Mouse (Mus musculus) midbrain, postnatal 0 days (tissue): ENCODE data around the gene Irf2bp1. TPM values are rescaled to one million over a fixed set of nuclear protein-coding genes. Genes with fewer than 3 reads are reported as not detected.

ENCODE experiments used
- ATAC-seq: fragments of 200-750 bp; cut with Nextera tagmentation; 2 replicates; pipeline ENCODE4 v1.8.0; 2017; ENCODE audit warnings: moderate number of reproducible peaks, mild to moderate bottlenecking, moderate TSS enrichment, moderate library complexity; ENCODE audit not compliant: low FRiP score
- DNase-seq: peaks from one replicate; pipeline ENCODE4 v3.0.0-alpha.2; 2015; ENCODE audit warnings: low spot score
- H3K27ac ChIP-seq: fragments of 300-500 bp; sonication (generic); 2 replicates; pipeline ENCODE4 v1.5.1; 2014; ENCODE audit warnings: low read depth, mild to moderate bottlenecking, low read length, mixed read lengths
- H3K27me3 ChIP-seq: fragments of 300-500 bp; sonication (generic); 2 replicates; pipeline ENCODE4 v1.6.1; 2014; ENCODE audit warnings: low read length, control low read depth, mixed read lengths; ENCODE audit not compliant: insufficient read depth
- H3K36me3 ChIP-seq: fragments of 300-500 bp; sonication (generic); 2 replicates; pipeline ENCODE4 v1.6.1; 2014; ENCODE audit warnings: low read length, control low read depth, mixed read lengths; ENCODE audit not compliant: insufficient read depth
- H3K4me1 ChIP-seq: fragments of 300-500 bp; sonication (generic); 2 replicates; pipeline ENCODE4 v1.6.1; 2014; ENCODE audit warnings: mild to moderate bottlenecking, control low read depth, antibody characterized with exemption, low read length, mixed read lengths; ENCODE audit not compliant: insufficient read depth
- H3K4me2 ChIP-seq: fragments of 300-500 bp; sonication (generic); 2 replicates; pipeline ENCODE4 v1.6.1; 2014; ENCODE audit warnings: low read depth, mild to moderate bottlenecking, low read length, mixed read lengths; ENCODE audit not compliant: poor library complexity, severe bottlenecking
- H3K4me3 ChIP-seq: fragments of 300-500 bp; sonication (generic); 2 replicates; pipeline ENCODE4 v1.5.1; 2014; ENCODE audit warnings: low read depth, mild to moderate bottlenecking, low read length, moderate library complexity
- H3K9ac ChIP-seq: fragments of 300-500 bp; sonication (generic); replicated peaks from 2 replicates; pipeline ENCODE4 v1.6.1; 2014; ENCODE audit warnings: mild to moderate bottlenecking, low read length, moderate library complexity, mixed read lengths; ENCODE audit not compliant: poor library complexity, severe bottlenecking
- H3K9me3 ChIP-seq: fragments of 300-500 bp; sonication (generic); 2 replicates; pipeline ENCODE4 v1.6.1; 2016; ENCODE audit warnings: low read length, control low read depth
- CTCF ChIP-seq: IDR thresholded peaks from 2 replicates; pipeline ENCODE4 v1.5.1; 2016; ENCODE audit warnings: antibody characterized with exemption, mild to moderate bottlenecking
- WGBS: fragments of 180-500 bp; shearing (Covaris S2); extraction: QIAGEN DNeasy Blood & Tissue Kit; methylation state at CpG from one replicate; pipeline ENCODE4 v1.1.7; 2014; 5-methylcytosine and 5-hydroxymethylcytosine counted together
- polyA plus RNA-seq: library from polyadenylated mRNA; unstranded; fragments of >200 nt; fragmentation: Nextera tagmentation; extraction: Ambion mirVana; gene quantifications from 2 replicates; pipeline ENCODE4 v1.2.1, GENCODE M21; 2015
- total RNA-seq: library from RNA; depleted of rRNA; stranded (reverse); fragments of >200 nt; gene quantifications from 2 replicates; pipeline ENCODE4 v1.2.3, GENCODE M21; 2014

Irf2bp1 gene
- total and polyA plus RNA-seq, 2 experiments from 2014 or later = 25.6 to 133 TPM

- Histone ChIP-seq H3K4me3 (no peak overlapping the region), H3K4me1 (peaks cover 14% of the 10 kb centered on the region), H3K36me3 (peaks cover 16% of the 10 kb centered on the region), H3K9me3 (no peaks in the 10 kb centered on the region), H3K9ac (no peak overlapping the region), H3K4me2 (no peak overlapping the region), H3K27ac (peak overlapping the region; percentile 78; the same call in 1 of the 2 replicates), H3K27me3 (no peaks in the 10 kb centered on the region)
- ATAC-seq (no peak), DNase-seq (no peak)
- no peak for TF ChIP-seq CTCF
- WGBS = 83% methylated on average over 3 of the region's 3 CpGs
Observed at GRCm38 (mm10) chr7:19001807-19002085, 2.1 kb upstream of the Irf2bp1 start.

DNA sequence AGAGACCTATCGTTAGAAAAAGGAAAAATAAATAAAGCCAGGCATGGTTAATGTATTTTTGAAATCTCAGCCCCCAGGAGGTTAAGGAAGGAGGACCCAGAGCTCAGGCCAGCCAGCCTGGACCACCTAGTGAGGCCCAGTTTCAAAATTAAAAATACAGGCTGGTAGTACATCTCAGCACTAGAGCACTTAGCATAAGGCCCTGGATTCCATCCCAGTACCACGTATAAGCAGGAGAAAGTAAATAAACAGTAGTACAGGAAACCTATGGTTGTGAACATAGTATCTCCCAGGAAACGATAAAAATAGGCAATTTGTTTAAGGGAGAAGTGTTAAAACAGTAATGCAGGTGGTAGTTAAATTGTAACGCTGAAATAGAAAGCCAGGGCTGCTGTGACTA, 1.7 kb upstream of the Irf2bp1 start:
- ATAC-seq (no peak), DNase-seq (no peak)
- Histone ChIP-seq H3K36me3 (peaks cover 16% of the 10 kb centered on the region), H3K4me2 (peak overlapping the region; percentile 64), H3K4me3 (peak overlapping the region; percentile 38), H3K9me3 (no peaks in the 10 kb centered on the region), H3K27ac (peak overlapping the region; percentile 78), H3K4me1 (peaks cover 14% of the 10 kb centered on the region), H3K9ac (peak overlapping the region; percentile 73), H3K27me3 (no peaks in the 10 kb centered on the region)
- TF ChIP-seq CTCF = no peak
- 49% methylated on average over 4 of the region's 4 CpGs for WGBS

GRCm38 (mm10) chr7:19002848-19003498, 871 bp upstream of the Irf2bp1 start:
- DNase-seq (peak; percentile 95), ATAC-seq (peak; percentile 60)
- 4% methylated on average over 17 of the region's 17 CpGs for WGBS
- Histone ChIP-seq H3K27me3 (no peaks in the 10 kb centered on the region), H3K4me3 (peak overlapping the region; percentile 38), H3K27ac (peak overlapping the region; percentile 78), H3K4me1 (peaks cover 14% of the 10 kb centered on the region), H3K9me3 (no peaks in the 10 kb centered on the region), H3K36me3 (peaks cover 19% of the 10 kb centered on the region), H3K9ac (peak overlapping the region; percentile 73), H3K4me2 (peak overlapping the region; percentile 64)
- TF ChIP-seq CTCF = no peak

DNA sequence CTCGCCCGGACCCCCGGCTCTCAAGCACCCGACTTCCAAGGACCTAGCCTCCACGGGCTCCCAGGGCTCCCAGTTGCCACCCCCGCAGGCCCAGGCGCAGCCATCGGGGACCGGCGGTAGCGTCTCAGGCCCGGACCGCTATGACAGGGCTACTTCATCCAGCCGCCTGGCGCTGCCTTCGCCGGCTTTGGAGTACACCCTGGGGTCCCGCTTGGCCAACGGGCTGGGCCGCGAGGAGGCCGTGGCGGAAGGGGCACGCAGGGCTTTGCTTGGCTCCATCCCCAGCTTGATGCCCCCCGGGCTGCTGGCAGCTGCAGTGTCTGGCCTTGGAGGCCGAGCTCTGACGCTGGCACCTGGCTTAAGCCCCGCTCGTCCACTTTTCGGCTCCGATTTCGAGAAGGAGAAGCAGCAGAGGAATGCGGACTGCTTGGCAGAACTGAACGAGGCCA, 811 bp downstream of the Irf2bp1 start:
- H3K9me3 ChIP-seq = no peaks in the 10 kb centered on the region
- H3K4me3 ChIP-seq = peak overlapping the region; percentile 80
- DNase-seq = peak; percentile 47
- H3K36me3 ChIP-seq = peaks cover 22% of the 10 kb centered on the region
- H3K4me1 ChIP-seq = peaks cover 14% of the 10 kb centered on the region
- H3K27ac ChIP-seq = peak overlapping the region; percentile 91
- 6% methylated on average over 33 of the region's 34 CpGs for WGBS
- ATAC-seq = 0 out of 2 replicates have a peak, but pooled peaks have one; percentile 0
- peak overlapping the region; percentile 95 for H3K4me2 ChIP-seq
- no peak for TF ChIP-seq CTCF
- no peaks in the 10 kb centered on the region for H3K27me3 ChIP-seq
- H3K9ac ChIP-seq = peak overlapping the region; percentile 91

GRCm38 (mm10) chr7:19005417-19006121, 1.7 kb downstream of the Irf2bp1 start:
- no peak for TF ChIP-seq CTCF
- DNase-seq = no peak
- peak overlapping the region; percentile 91; the same call in 1 of the 2 replicates for H3K9ac ChIP-seq
- H3K4me1 ChIP-seq = peaks cover 14% of the 10 kb centered on the region
- no peak for ATAC-seq
- H3K4me2 ChIP-seq = peak overlapping the region; percentile 95
- H3K27me3 ChIP-seq = no peaks in the 10 kb centered on the region
- no peak overlapping the region for H3K27ac ChIP-seq
- H3K9me3 ChIP-seq = no peaks in the 10 kb centered on the region
- peak overlapping the region; percentile 80; the same call in 1 of the 2 replicates for H3K4me3 ChIP-seq
- 79% methylated on average over 34 of the region's 34 CpGs for whole genome bisulfite sequencing
- H3K36me3 ChIP-seq = peaks cover 21% of the 10 kb centered on the region

DNA sequence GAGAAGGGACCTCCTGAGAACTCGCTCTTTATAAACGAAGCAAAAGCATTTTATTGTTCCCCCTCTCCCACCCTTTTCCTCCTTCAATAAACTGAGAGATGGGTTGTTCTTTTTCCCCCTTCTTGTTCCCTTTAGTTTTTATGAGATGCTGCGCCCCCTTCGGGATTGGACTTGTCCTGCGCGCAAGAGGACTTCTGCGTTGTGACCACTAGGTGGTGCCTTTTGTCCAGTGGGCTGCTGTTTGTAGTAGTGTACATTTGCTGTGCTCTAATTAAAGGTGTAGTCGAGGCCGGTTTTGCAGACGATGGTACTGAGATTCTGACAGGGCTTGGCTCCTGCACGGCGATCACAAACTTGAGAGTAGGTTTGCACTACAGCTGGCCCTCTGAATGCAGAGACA, 2.6 kb downstream of the Irf2bp1 start:
- H3K4me1 ChIP-seq = peaks cover 14% of the 10 kb centered on the region
- H3K4me3 ChIP-seq = no peak overlapping the region
- H3K4me2 ChIP-seq = no peak overlapping the region
- TF ChIP-seq CTCF = peak; percentile 100
- H3K27me3 ChIP-seq = no peaks in the 10 kb centered on the region
- DNase-seq (peak; percentile 91), ATAC-seq (no peak)
- no peak overlapping the region for H3K9ac ChIP-seq
- no peaks in the 10 kb centered on the region for H3K9me3 ChIP-seq
- no peak overlapping the region for H3K27ac ChIP-seq
- H3K36me3 ChIP-seq = peaks cover 16% of the 10 kb centered on the region
- WGBS = 9% methylated on average over 12 of the region's 12 CpGs
